9 mouse cellular contexts compared by ENCODE assay signal in genomic region chr7:62877033-62877432, GRCm38 (mm10). TPM values are rescaled to one million over a fixed set of nuclear protein-coding genes. Genes with fewer than 3 reads are reported as not detected.
A peak's percentile ranks its signal among the peaks of the same experiment; 100 is the strongest.
DNase-seq lines count a peak whose midpoint lies in the region; ATAC-seq lines count a peak whose summit lies in the region.
"Had no signal": no experiment of that assay in that cellular context is flagged by ENCODE, and none has a peak within 500 bp of the region (broad histone marks: within the 10 kb centered on the region; RNA-seq: fewer than 3 reads in every experiment).

No protein-coding gene starts in this region.

- peak; percentile 87 for ATAC-seq in forebrain, embryonic 13.5 days

- no peak overlapping the region for H3K27ac ChIP-seq in heart, embryonic 10.5 days
- no peak overlapping the region for H3K27ac ChIP-seq in forebrain, embryonic 13.5 days

- H3K9me3 ChIP-seq in heart, embryonic 10.5 days = no peaks in the 10 kb centered on the region; the same call in 1 of the 2 replicates
- H3K9me3 ChIP-seq in forebrain, embryonic 13.5 days (replicated peaks) = no peaks in the 10 kb centered on the region

- DNase-seq in heart, postnatal 10 days = peak; percentile 1 to 4
- DNase-seq in heart, embryonic 10.5 days (ENCODE audit: low spot score) = no peak
- DNase-seq in 3T3-L1 (ENCODE audit: low read depth, low spot score) (peak; percentile 78), adipocyte (ENCODE audit: low spot score) (peak; percentile 26)
- peak; percentile 26 to 50 for DNase-seq in left cerebral cortex, postnatal 25 days (ENCODE audit: low spot score in 2 of 2)
- no peak for DNase-seq in testis, postnatal 10 days (ENCODE audit: low spot score)
- no peak for DNase-seq in adrenal gland, adult 8-10 months

- no peaks in the 10 kb centered on the region for H3K36me3 ChIP-seq in heart, embryonic 10.5 days
- H3K36me3 ChIP-seq in forebrain, embryonic 13.5 days (ENCODE audit: poor library complexity, severe bottlenecking) = no peaks in the 10 kb centered on the region

- WGBS in heart, embryonic 10.5 days = 11% methylated on average over 1 of the region's 1 CpGs
- 22% methylated on average over 1 of the region's 1 CpGs for WGBS in forebrain, embryonic 13.5 days

- no peak overlapping the region for H3K4me2 ChIP-seq in forebrain, embryonic 13.5 days

- no peaks in the 10 kb centered on the region for H3K4me1 ChIP-seq in heart, embryonic 10.5 days
- no peaks in the 10 kb centered on the region for H3K4me1 ChIP-seq in forebrain, embryonic 13.5 days

- no peak overlapping the region for H3K4me3 ChIP-seq in heart, embryonic 10.5 days
- H3K4me3 ChIP-seq in forebrain, embryonic 13.5 days = no peak overlapping the region

- H3K27me3 ChIP-seq in heart, embryonic 10.5 days (ENCODE audit: insufficient read depth, poor library complexity, severe bottlenecking) = no peaks in the 10 kb centered on the region
- H3K27me3 ChIP-seq in forebrain, embryonic 13.5 days = no peaks in the 10 kb centered on the region

- intact Hi-C loops in heart, postnatal 10 days (cut with DNase I) = no loop called here
- intact Hi-C loops in left cerebral cortex, postnatal 25 days (cut with DNase I) = loop anchor here (2.0 kb wide), 1 partner anchor 442 kb away; no protein-coding TSS in a partner anchor

- H3K9ac ChIP-seq in forebrain, embryonic 13.5 days = no peak overlapping the region

RNA-seq across cellular contexts. Expression of gene A26c2, which starts 53.6 kb away (rescaled TPM):
- not detected for total RNA-seq in heart, postnatal 10 days (2021)
- polyA plus RNA-seq in heart, embryonic 10.5 days (2016; fragmentation: Nextera tagmentation; extraction: Ambion mirVana) = not detected in 2 replicates
- not detected in 2 replicates for polyA plus RNA-seq in forebrain, embryonic 13.5 days (2015; fragmentation: Nextera tagmentation; extraction: Ambion mirVana)
- total RNA-seq in left cerebral cortex, postnatal 25 days (2021) = not detected
- total RNA-seq in adrenal gland, adult 8-10 months (2022) = not detected
- total RNA-seq: heart, postnatal 14 days had no signal

Comparison
In these comparisons a context has a peak if more than half of its experiments do, and no peak if none do; other contexts are left out.
1. DNase-seq: peak in heart, postnatal 10 days (2 of 2), 3T3-L1 (single experiment), adipocyte (single experiment) and left cerebral cortex, postnatal 25 days (2 of 2); none in heart, embryonic 10.5 days (single experiment), testis, postnatal 10 days (single experiment) and adrenal gland, adult 8-10 months (single experiment).